Mouse (Mus musculus): ENCODE measurements around the gene Xrn2.

DNA sequence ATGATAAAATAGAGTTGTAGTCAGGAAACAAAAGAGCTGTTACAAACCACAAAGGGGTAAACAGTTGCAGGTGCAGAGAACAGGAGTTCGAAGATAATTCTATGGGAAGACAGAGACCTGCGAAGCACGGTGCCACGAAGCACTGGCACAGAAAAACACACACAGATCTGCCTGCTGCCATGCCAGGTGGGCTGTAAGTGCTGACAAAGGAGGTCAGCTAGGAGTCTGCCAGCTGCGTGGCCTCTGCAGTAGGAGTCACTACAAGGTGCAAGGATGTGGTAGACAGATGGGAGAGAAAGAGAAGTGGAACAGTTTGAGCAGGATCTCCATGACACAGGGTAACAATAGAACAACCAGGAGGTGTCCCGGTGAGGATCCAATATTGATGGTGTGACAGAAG lies 114.6 kb downstream of the Xrn2 start:
- no peak for TF ChIP-seq CTCF (IDR thresholded peaks at IDR 0.05; ENCODE audit: extremely low read depth, insufficient read depth, low read length)
- TF ChIP-seq POLR2A (IDR thresholded peaks at IDR 0.05; ENCODE audit: extremely low read depth, insufficient read depth, low read length): no peak

All from cortical plate, adult 2 months (tissue).